Mouse (Mus musculus) kidney, postnatal 25 days (tissue): ENCODE measurements around the gene B4gat1.
"Not testable (repeated sequence)": the region's sequence is repeated elsewhere in the genome, so short reads cannot be mapped to it uniquely, and the experiment has no call there.

ENCODE experiments used
- DNase-seq, 2 experiments: peaks; one replicate each; pipeline ENCODE4 v3.0.0; 2021; ENCODE audit warnings: mixed read lengths in 2 of 2

Gene B4gat1

GRCm38 (mm10) chr19:5038709-5039156 lies at the start of gene B4gat1, which contains the start of gene AC124502.3:
Gene B4gat1, plus strand, starts transcription at chr19:5038826.
Gene AC124502.3, plus strand, starts transcription at chr19:5038891.
- peak; percentile 91 to 95 for DNase-seq

- DNase-seq: peak; percentile 91 to 95
These were observed 49.6 kb upstream of the B4gat1 start for GRCm38 (mm10) chr19:4989013-4989412.

- no peak for DNase-seq
These were observed 49.0 kb upstream of the B4gat1 start for GRCm38 (mm10) chr19:4989434-4990255.

- DNase-seq: no peak
These were observed 48.4 kb upstream of the B4gat1 start, which contains the start of gene Npas4 for GRCm38 (mm10) chr19:4990256-4990625. Gene Npas4, minus strand, starts transcription at chr19:4990316.

- DNase-seq: no peak
These were observed 47.9 kb upstream of the B4gat1 start for GRCm38 (mm10) chr19:4990716-4991115.

GRCm38 (mm10) chr19:4992371-4992770 lies 46.3 kb upstream of the B4gat1 start:
- DNase-seq: no peak

- no peak for DNase-seq
These were observed 45.7 kb upstream of the B4gat1 start for GRCm38 (mm10) chr19:4992904-4993303.

GRCm38 (mm10) chr19:4994043-4994442 lies 44.6 kb upstream of the B4gat1 start:
- DNase-seq: no peak

GRCm38 (mm10) chr19:4999445-5000140 lies 39.0 kb upstream of the B4gat1 start:
- no peak for DNase-seq

GRCm38 (mm10) chr19:5001666-5002406 lies 36.8 kb upstream of the B4gat1 start:
- DNase-seq: peak; percentile 69 to 72

GRCm38 (mm10) chr19:5003644-5004043 lies 35.0 kb upstream of the B4gat1 start:
- DNase-seq: not testable (repeated sequence)

GRCm38 (mm10) chr19:5004925-5005324 lies 33.7 kb upstream of the B4gat1 start:
- DNase-seq: no peak

GRCm38 (mm10) chr19:5013138-5013537 lies 25.5 kb upstream of the B4gat1 start:
- DNase-seq: no peak

GRCm38 (mm10) chr19:5014961-5015398 lies 23.6 kb upstream of the B4gat1 start:
- DNase-seq: peak in 1 of 2 experiments; percentile 64

GRCm38 (mm10) chr19:5016221-5016742 lies 22.3 kb upstream of the B4gat1 start:
- DNase-seq: peak; percentile 75 to 78

- DNase-seq: peak; percentile 79 to 80
These were observed 21.8 kb upstream of the B4gat1 start for GRCm38 (mm10) chr19:5016782-5017181.

- DNase-seq: no peak
These were observed 21.0 kb upstream of the B4gat1 start for GRCm38 (mm10) chr19:5017611-5018010.

GRCm38 (mm10) chr19:5018191-5018590 lies 20.4 kb upstream of the B4gat1 start:
- DNase-seq: no peak

GRCm38 (mm10) chr19:5021416-5021815 lies 17.2 kb upstream of the B4gat1 start:
- peak in 1 of 2 experiments; percentile 14 for DNase-seq

- DNase-seq: peak; percentile 95 to 96
These were observed 14.8 kb upstream of the B4gat1 start, which contains the start of gene Slc29a2 for GRCm38 (mm10) chr19:5023621-5024479. Gene Slc29a2, plus strand, starts transcription at chr19:5023860.

GRCm38 (mm10) chr19:5026111-5026510 lies 12.5 kb upstream of the B4gat1 start:
- no peak for DNase-seq

- DNase-seq: no peak
These were observed 5.9 kb upstream of the B4gat1 start for GRCm38 (mm10) chr19:5032686-5033085.
